Mouse (Mus musculus) embryonic facial prominence, embryonic 11.5 days (tissue): ENCODE measurements around the gene Kcng3. TPM values are rescaled to one million over a fixed set of nuclear protein-coding genes. Genes with fewer than 3 reads are reported as not detected.

Source experiments
- ATAC-seq: fragments of 200-750 bp; cut with Nextera tagmentation; replicated peaks from 2 replicates; pipeline ENCODE4 v1.8.0; 2017; ENCODE audit warnings: low read depth; ENCODE audit not compliant: insufficient number of reproducible peaks, low FRiP score, low TSS enrichment
- DNase-seq: peaks from one replicate; pipeline ENCODE4 v3.0.0-alpha.2; 2015; ENCODE audit warnings: low spot score
- H3K27ac ChIP-seq: fragments of 300-500 bp; sonication (generic); replicated peaks from 2 replicates; pipeline ENCODE4 v1.5.1; 2014; ENCODE audit warnings: mild to moderate bottlenecking, low read depth, low read length, control low read depth
- H3K27me3 ChIP-seq: fragments of 300-500 bp; sonication (generic); 2 replicates; pipeline ENCODE4 v1.6.1; 2014; ENCODE audit warnings: mild to moderate bottlenecking, low read length, moderate library complexity, mixed read lengths; ENCODE audit not compliant: control insufficient read depth, insufficient read depth
- H3K36me3 ChIP-seq: fragments of 300-500 bp; sonication (generic); replicated peaks from 2 replicates; pipeline ENCODE4 v1.6.1; 2014; ENCODE audit warnings: low read depth, mild to moderate bottlenecking, low read length, moderate library complexity, mixed read lengths; ENCODE audit not compliant: control insufficient read depth, insufficient read depth
- H3K4me1 ChIP-seq: fragments of 300-500 bp; sonication (generic); 2 replicates; pipeline ENCODE4 v1.6.1; 2014; ENCODE audit warnings: low read length, mixed read lengths; ENCODE audit not compliant: control insufficient read depth, insufficient read depth
- H3K4me2 ChIP-seq: fragments of 300-500 bp; sonication (generic); 2 replicates; pipeline ENCODE4 v1.6.1; 2014; ENCODE audit warnings: low read depth, mild to moderate bottlenecking, control low read depth, low read length, moderate library complexity
- H3K4me3 ChIP-seq: fragments of 300-500 bp; sonication (generic); 2 replicates; pipeline ENCODE4 v1.5.1; 2014; ENCODE audit warnings: low read depth, low read length, control low read depth
- H3K9ac ChIP-seq: fragments of 300-500 bp; sonication (generic); replicated peaks from 2 replicates; pipeline ENCODE4 v1.6.1; 2014; ENCODE audit warnings: mild to moderate bottlenecking, control low read depth, low read length
- H3K9me3 ChIP-seq: fragments of 300-500 bp; sonication (generic); replicated peaks from 2 replicates; pipeline ENCODE4 v1.6.1; 2016; ENCODE audit warnings: mild to moderate bottlenecking, low read length, inconsistent platforms, mixed read lengths; ENCODE audit not compliant: control insufficient read depth
- WGBS: fragments of 180-500 bp; shearing (Covaris S2); extraction: QIAGEN DNeasy Blood & Tissue Kit; methylation state at CpG from one replicate; pipeline ENCODE4 v1.1.7; 2014; 5-methylcytosine and 5-hydroxymethylcytosine counted together
- polyA plus RNA-seq: library from polyadenylated mRNA; unstranded; fragments of >200 nt; fragmentation: Nextera tagmentation; extraction: Ambion mirVana; gene quantifications from 2 replicates; pipeline ENCODE4 v1.2.1, GENCODE M21; 2014

The Kcng3 gene
- polyA plus RNA-seq = not detected in 2 replicates

- ATAC-seq (peak; percentile 55), DNase-seq (peak; percentile 50)
- Histone ChIP-seq H3K4me3 (peak within 1 kb of the TSS; percentile 54), H3K4me2 (peak within 1 kb of the TSS; percentile 94), H3K36me3 (no peaks in the 10 kb centered on the region), H3K4me1 (peaks cover 9% of the 10 kb centered on the region), H3K27ac (no peak within 1 kb of the TSS), H3K9me3 (no peaks in the 10 kb centered on the region), H3K27me3 (peaks cover 42% of the 10 kb centered on the region), H3K9ac (peak within 1 kb of the TSS; percentile 50)
- 1% methylated on average over 66 of the region's 86 CpGs for WGBS
These were observed at the start of gene Kcng3 for GRCm38 (mm10) chr17:83631783-83632652. Gene Kcng3, minus strand, starts transcription at chr17:83631895.

GRCm38 (mm10) chr17:83677370-83677769 lies 45.7 kb upstream of the Kcng3 start:
- no peak overlapping the region for H3K9ac ChIP-seq
- H3K27ac ChIP-seq = no peak overlapping the region
- H3K4me2 ChIP-seq = no peak overlapping the region
- H3K9me3 ChIP-seq = no peaks in the 10 kb centered on the region
- WGBS = 65% methylated on average over 1 of the region's 1 CpGs
- ATAC-seq (no peak), DNase-seq (no peak)
- no peak overlapping the region for H3K4me3 ChIP-seq
- H3K27me3 ChIP-seq = no peaks in the 10 kb centered on the region
- no peaks in the 10 kb centered on the region for H3K36me3 ChIP-seq
- no peaks in the 10 kb centered on the region for H3K4me1 ChIP-seq

GRCm38 (mm10) chr17:83672685-83673084 lies 41.0 kb upstream of the Kcng3 start:
- 82% methylated on average over 4 of the region's 4 CpGs for WGBS
- Histone ChIP-seq H3K36me3 (no peaks in the 10 kb centered on the region), H3K27ac (no peak overlapping the region), H3K4me1 (no peaks in the 10 kb centered on the region), H3K9me3 (no peaks in the 10 kb centered on the region), H3K27me3 (no peaks in the 10 kb centered on the region), H3K9ac (no peak overlapping the region), H3K4me3 (no peak overlapping the region), H3K4me2 (no peak overlapping the region)
- no peak for ATAC-seq
- DNase-seq = no peak

DNA sequence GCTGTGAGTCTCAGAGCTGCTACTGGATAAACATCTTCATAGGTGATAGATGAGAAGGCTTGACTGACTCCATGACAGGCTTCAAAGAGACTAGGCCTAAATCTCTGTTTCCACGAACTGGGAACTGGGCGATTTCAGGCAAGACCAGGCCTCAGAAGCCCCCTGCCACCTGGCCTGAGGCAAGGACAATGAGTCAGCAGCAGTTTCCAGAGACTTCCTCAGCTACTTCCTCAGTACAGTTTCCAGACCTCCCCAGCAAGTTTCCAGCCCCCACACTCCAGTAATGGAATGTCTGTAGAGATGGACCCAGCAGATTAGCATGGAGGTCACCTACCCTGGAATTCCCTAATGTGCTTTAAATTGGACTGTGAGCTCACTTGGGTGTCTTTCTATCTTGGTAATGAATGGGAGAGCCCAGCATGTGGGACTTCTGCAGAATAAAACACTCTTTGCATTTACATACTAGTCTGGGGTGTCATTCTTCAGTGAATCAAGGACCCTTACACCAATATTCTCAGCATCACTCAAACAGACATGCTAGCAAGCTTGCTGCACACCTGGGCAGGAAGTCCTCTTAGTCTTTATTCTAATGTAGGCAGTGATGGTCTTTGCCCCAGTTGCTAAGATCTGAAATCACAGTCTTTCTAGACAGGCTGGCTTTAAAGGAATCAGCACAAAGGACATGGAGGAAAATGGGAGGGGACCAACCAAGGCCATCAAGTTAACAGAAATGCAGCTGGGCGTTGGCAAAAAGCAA lies 36.4 kb upstream of the Kcng3 start:
- no peaks in the 10 kb centered on the region for H3K36me3 ChIP-seq
- WGBS = 78% methylated on average over 3 of the region's 3 CpGs
- no peak for ATAC-seq

DNA sequence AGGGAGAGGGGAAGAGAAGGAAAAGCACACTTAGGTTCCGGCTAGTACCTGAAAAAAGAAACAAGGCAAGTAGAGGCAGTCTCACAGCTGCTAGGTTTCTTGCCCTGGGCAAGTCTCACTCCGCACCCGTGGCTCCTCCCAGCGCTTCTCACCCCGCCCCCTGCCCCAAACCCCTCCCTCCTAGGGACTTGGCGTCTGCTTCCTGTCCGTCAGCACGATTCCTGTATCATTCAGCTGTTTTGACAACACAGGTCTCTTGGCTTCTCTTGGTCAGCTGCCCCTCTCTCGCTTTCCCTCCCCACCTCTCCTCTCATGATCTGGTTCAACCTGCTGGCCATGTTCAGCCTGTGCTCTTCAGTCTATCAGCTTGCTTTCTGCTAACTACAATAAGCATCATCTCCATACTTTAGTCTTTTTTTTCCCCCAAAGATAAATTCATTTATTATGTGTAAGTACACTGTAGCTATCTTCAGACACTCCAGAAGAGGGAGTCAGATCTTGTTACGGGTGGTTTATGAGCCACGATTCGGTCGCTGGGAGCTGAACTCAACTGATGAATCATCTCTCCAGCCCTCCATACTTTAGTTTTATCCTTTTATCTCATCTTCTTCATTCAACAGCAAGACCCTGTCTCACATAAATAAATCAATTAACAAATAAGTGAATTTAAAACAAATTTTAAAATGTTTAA lies 35.0 kb upstream of the Kcng3 start:
- Histone ChIP-seq H3K27ac (no peak overlapping the region), H3K4me3 (no peak overlapping the region), H3K9ac (no peak overlapping the region), H3K9me3 (no peaks in the 10 kb centered on the region), H3K4me1 (no peaks in the 10 kb centered on the region), H3K36me3 (no peaks in the 10 kb centered on the region), H3K4me2 (no peak overlapping the region), H3K27me3 (no peaks in the 10 kb centered on the region)
- no peak for DNase-seq
- ATAC-seq = no peak
- 63% methylated on average over 13 of the region's 13 CpGs for WGBS

More for the DNA sequence above, 36.4 kb upstream of the Kcng3 start:
- Histone ChIP-seq H3K4me3 (no peak overlapping the region), H3K27ac (no peak overlapping the region), H3K4me2 (no peak overlapping the region), H3K9me3 (no peaks in the 10 kb centered on the region), H3K9ac (no peak overlapping the region), H3K27me3 (no peaks in the 10 kb centered on the region), H3K4me1 (no peaks in the 10 kb centered on the region)
- no peak for DNase-seq

DNA sequence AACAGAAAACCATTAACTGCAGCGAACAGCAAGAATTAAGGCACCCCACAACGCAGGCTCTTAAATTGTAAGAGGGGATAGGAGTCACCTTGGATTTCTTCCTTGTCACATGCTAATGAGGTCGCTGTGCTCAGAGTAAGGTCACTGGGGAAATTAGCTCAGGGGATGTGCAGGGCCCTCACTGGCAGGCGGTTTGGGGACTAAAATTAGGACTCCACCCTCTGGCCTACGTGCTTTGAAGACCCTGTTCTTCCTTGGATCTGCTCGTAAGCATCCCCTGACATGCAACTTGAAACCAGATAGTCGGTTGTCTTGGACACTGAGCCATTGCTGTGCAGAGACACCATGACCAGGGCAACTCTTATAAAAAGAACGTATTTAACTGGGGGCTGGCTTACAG lies 33.1 kb upstream of the Kcng3 start:
- ATAC-seq = no peak
- no peaks in the 10 kb centered on the region for H3K36me3 ChIP-seq
- H3K4me3 ChIP-seq = no peak overlapping the region
- no peaks in the 10 kb centered on the region for H3K4me1 ChIP-seq
- H3K9ac ChIP-seq = no peak overlapping the region
- no peak overlapping the region for H3K4me2 ChIP-seq
- H3K27me3 ChIP-seq = no peaks in the 10 kb centered on the region
- H3K9me3 ChIP-seq = no peaks in the 10 kb centered on the region
- DNase-seq = no peak
- H3K27ac ChIP-seq = no peak overlapping the region
- 40% methylated on average over 8 of the region's 8 CpGs for WGBS

DNA sequence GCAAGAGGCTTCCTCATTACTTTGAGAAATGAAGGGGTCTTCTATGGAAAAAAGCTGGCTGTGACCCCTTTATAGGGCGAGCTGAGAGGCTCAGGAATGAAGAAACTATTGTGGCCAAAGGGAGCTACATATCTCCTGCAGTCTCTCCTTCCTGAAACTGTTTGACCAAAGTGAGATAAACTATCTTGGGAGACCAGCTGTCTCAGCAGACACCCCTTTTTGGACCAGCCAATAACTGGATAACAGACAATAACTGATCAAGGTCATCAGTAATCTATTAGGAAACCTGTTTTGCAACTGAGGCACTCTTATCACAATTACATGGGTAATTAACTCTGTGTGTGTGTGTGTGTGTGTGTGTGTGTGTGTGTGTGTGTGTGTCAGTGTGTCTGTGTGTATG lies 27.2 kb upstream of the Kcng3 start:
- Histone ChIP-seq H3K4me3 (no peak overlapping the region), H3K27ac (no peak overlapping the region), H3K9ac (no peak overlapping the region), H3K4me2 (no peak overlapping the region), H3K36me3 (no peaks in the 10 kb centered on the region), H3K4me1 (no peaks in the 10 kb centered on the region), H3K27me3 (no peaks in the 10 kb centered on the region), H3K9me3 (no peaks in the 10 kb centered on the region)
- DNase-seq (no peak), ATAC-seq (no peak)
- WGBS = 68% methylated on average over 1 of the region's 1 CpGs
